Mouse (Mus musculus) midbrain, postnatal 0 days (tissue): ENCODE measurements at regions not wholly inside any gene's neighbourhood (a gene's known extent, or its start where the extent isn't known, plus 50 kb on each side); places are given as distances from the start of the nearest gene placed in this dataset.

ENCODE experiments used
- ATAC-seq: fragments of 200-750 bp; cut with Nextera tagmentation; 2 replicates; pipeline ENCODE4 v1.8.0; 2017; ENCODE audit warnings: moderate number of reproducible peaks, mild to moderate bottlenecking, moderate TSS enrichment, moderate library complexity; ENCODE audit not compliant: low FRiP score
- DNase-seq: peaks from one replicate; pipeline ENCODE4 v3.0.0-alpha.2; 2015; ENCODE audit warnings: low spot score
- H3K27ac ChIP-seq: fragments of 300-500 bp; sonication (generic); 2 replicates; pipeline ENCODE4 v1.5.1; 2014; ENCODE audit warnings: low read depth, mild to moderate bottlenecking, low read length, mixed read lengths
- H3K27me3 ChIP-seq: fragments of 300-500 bp; sonication (generic); 2 replicates; pipeline ENCODE4 v1.6.1; 2014; ENCODE audit warnings: low read length, control low read depth, mixed read lengths; ENCODE audit not compliant: insufficient read depth
- H3K36me3 ChIP-seq: fragments of 300-500 bp; sonication (generic); 2 replicates; pipeline ENCODE4 v1.6.1; 2014; ENCODE audit warnings: low read length, control low read depth, mixed read lengths; ENCODE audit not compliant: insufficient read depth
- H3K4me1 ChIP-seq: fragments of 300-500 bp; sonication (generic); 2 replicates; pipeline ENCODE4 v1.6.1; 2014; ENCODE audit warnings: mild to moderate bottlenecking, control low read depth, antibody characterized with exemption, low read length, mixed read lengths; ENCODE audit not compliant: insufficient read depth
- H3K4me2 ChIP-seq: fragments of 300-500 bp; sonication (generic); 2 replicates; pipeline ENCODE4 v1.6.1; 2014; ENCODE audit warnings: low read depth, mild to moderate bottlenecking, low read length, mixed read lengths; ENCODE audit not compliant: poor library complexity, severe bottlenecking
- H3K4me3 ChIP-seq: fragments of 300-500 bp; sonication (generic); 2 replicates; pipeline ENCODE4 v1.5.1; 2014; ENCODE audit warnings: low read depth, mild to moderate bottlenecking, low read length, moderate library complexity
- H3K9ac ChIP-seq: fragments of 300-500 bp; sonication (generic); replicated peaks from 2 replicates; pipeline ENCODE4 v1.6.1; 2014; ENCODE audit warnings: mild to moderate bottlenecking, low read length, moderate library complexity, mixed read lengths; ENCODE audit not compliant: poor library complexity, severe bottlenecking
- H3K9me3 ChIP-seq: fragments of 300-500 bp; sonication (generic); 2 replicates; pipeline ENCODE4 v1.6.1; 2016; ENCODE audit warnings: low read length, control low read depth
- CTCF ChIP-seq: IDR thresholded peaks from 2 replicates; pipeline ENCODE4 v1.5.1; 2016; ENCODE audit warnings: antibody characterized with exemption, mild to moderate bottlenecking
- WGBS: fragments of 180-500 bp; shearing (Covaris S2); extraction: QIAGEN DNeasy Blood & Tissue Kit; methylation state at CpG from one replicate; pipeline ENCODE4 v1.1.7; 2014; 5-methylcytosine and 5-hydroxymethylcytosine counted together

DNA sequence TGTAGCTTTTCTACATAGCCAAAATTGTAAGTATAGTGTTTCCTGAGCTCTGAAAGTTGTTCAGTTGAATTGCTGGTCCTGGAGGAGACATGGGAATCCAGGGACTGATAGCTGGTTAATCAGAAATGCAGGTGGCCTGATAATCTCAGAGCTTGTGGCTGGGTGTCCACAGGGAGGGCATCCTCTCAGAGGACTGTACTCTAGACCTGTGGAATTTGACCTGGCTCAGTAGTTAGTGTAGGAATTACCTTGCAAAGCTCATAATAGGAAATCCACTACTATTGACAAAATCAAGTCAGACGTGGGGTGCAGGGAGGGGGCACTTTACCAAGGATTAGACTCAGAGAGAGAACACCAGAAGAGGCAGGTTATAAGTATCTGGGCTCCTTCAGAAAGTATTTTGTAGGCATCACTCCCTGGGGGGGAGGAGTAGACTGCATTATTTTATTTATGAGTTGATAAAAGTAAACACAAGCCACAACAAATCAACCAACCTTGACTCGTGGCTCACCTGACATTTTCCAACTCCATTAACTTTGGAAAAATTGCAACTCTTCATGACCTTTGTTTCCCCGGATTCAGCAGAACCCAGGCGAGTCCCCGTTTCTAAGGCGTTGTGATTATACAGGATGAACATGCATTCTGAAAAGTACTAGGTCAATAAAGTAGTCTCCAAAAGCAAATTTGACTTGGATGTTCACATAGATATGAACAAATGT, 357.9 kb upstream of the Ddhd1 start:
- no peaks in the 10 kb centered on the region for H3K27me3 ChIP-seq
- H3K9ac ChIP-seq = no peak overlapping the region
- no peak overlapping the region for H3K4me2 ChIP-seq
- DNase-seq (no peak), ATAC-seq (no peak)
- H3K9me3 ChIP-seq = no peaks in the 10 kb centered on the region
- no peaks in the 10 kb centered on the region for H3K36me3 ChIP-seq
- no peak overlapping the region for H3K4me3 ChIP-seq
- H3K4me1 ChIP-seq = no peaks in the 10 kb centered on the region
- no peak for TF ChIP-seq CTCF
- whole genome bisulfite sequencing = 75% methylated on average over 6 of the region's 6 CpGs
- H3K27ac ChIP-seq = no peak overlapping the region

GRCm38 (mm10) chr14:46016701-46017106, 358.8 kb upstream of the Ddhd1 start:
- no peaks in the 10 kb centered on the region for H3K36me3 ChIP-seq
- 64% methylated on average over 4 of the region's 4 CpGs for WGBS
- H3K27me3 ChIP-seq = no peaks in the 10 kb centered on the region
- no peak overlapping the region for H3K9ac ChIP-seq
- no peak overlapping the region for H3K4me3 ChIP-seq
- no peaks in the 10 kb centered on the region for H3K4me1 ChIP-seq
- no peak overlapping the region for H3K27ac ChIP-seq
- TF ChIP-seq CTCF = no peak
- DNase-seq = no peak
- H3K4me2 ChIP-seq = no peak overlapping the region
- ATAC-seq = no peak
- H3K9me3 ChIP-seq = no peaks in the 10 kb centered on the region

- H3K27me3 ChIP-seq = no peaks in the 10 kb centered on the region
- no peak overlapping the region for H3K4me3 ChIP-seq
- H3K9ac ChIP-seq = no peak overlapping the region
- TF ChIP-seq CTCF = no peak
- H3K4me2 ChIP-seq = no peak overlapping the region
- no peaks in the 10 kb centered on the region for H3K36me3 ChIP-seq
- no peak overlapping the region for H3K27ac ChIP-seq
- no peaks in the 10 kb centered on the region for H3K9me3 ChIP-seq
- WGBS = 76% methylated on average over 3 of the region's 3 CpGs
- no peak for ATAC-seq
- DNase-seq = no peak
- H3K4me1 ChIP-seq = no peaks in the 10 kb centered on the region
Observed at GRCm38 (mm10) chr14:46017286-46017685, 359.3 kb upstream of the Ddhd1 start.

DNA sequence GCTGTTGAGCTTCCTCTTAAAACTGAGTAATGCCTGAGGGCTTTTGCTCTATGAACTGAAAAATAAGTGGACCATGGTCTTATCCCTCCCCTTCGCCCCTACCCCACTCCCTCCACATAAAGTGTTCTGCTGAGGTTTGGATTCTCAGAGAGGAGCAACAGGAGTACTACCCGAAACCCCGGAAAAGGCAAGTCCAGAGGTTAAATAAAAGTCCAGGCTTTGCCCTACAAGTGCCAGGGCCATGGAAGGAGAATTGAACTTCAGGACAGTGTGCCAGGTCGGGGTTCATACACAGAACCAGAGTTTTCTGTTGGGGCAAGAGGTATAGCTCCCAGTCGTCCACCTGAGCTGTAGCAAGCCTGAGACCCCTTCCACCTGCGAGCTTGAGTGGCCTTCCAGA, 360.0 kb upstream of the Ddhd1 start:
- H3K4me2 ChIP-seq = no peak overlapping the region
- DNase-seq (no peak), ATAC-seq (no peak)
- H3K27ac ChIP-seq = no peak overlapping the region
- TF ChIP-seq CTCF = no peak
- no peaks in the 10 kb centered on the region for H3K36me3 ChIP-seq
- no peaks in the 10 kb centered on the region for H3K27me3 ChIP-seq
- no peak overlapping the region for H3K4me3 ChIP-seq
- no peaks in the 10 kb centered on the region for H3K9me3 ChIP-seq
- 85% methylated on average over 6 of the region's 6 CpGs for WGBS
- no peak overlapping the region for H3K9ac ChIP-seq
- no peaks in the 10 kb centered on the region for H3K4me1 ChIP-seq

DNA sequence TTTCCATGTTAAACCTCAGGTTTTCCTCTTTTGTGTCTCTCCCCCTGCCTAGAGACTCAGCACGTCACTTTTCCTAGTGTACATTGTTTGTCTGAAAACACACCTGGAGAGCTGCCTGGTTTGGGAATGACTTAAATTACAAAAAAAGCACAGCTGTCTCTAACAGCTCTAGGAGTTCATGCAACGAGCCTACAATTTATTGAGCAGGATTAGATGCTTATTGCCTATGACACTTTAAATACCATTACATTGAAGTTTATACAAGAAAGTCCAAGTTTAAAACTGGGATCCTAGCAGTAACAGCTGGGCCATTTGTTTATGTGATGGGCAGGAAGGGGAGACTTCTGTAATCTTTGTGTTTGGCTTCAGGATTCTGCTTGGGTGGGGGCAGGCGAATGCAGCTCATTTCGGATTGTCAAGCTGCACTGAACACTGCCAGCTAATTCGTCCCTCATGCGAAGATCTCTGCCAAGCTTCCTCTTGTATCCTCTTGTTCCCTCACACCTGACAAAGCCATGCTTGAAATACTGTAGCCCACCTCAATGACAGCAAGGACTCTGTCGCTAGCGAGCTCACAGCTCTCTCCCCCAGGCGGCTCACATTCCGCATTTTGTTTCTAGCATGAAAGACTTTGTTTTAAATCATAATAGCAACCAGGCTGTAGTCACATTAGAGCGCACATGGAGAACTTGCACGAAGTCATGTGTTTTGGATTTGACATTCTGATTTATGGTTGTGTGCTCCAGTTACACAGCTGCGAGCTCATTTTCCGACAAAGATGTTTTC, 359.8 kb upstream of the Gm15217 start:
- H3K27ac ChIP-seq = no peak overlapping the region
- H3K9me3 ChIP-seq = no peaks in the 10 kb centered on the region
- no peaks in the 10 kb centered on the region for H3K27me3 ChIP-seq
- H3K4me1 ChIP-seq = no peaks in the 10 kb centered on the region
- no peak overlapping the region for H3K4me3 ChIP-seq
- no peaks in the 10 kb centered on the region for H3K36me3 ChIP-seq
- 68% methylated on average over 14 of the region's 14 CpGs for WGBS
- H3K9ac ChIP-seq = no peak overlapping the region
- ATAC-seq = no peak
- H3K4me2 ChIP-seq = no peak overlapping the region
- peak; percentile 28 for DNase-seq
- no peak for TF ChIP-seq CTCF

GRCm38 (mm10) chr14:46034301-46034700, 344.9 kb upstream of the Gm15217 start:
- H3K27me3 ChIP-seq = no peaks in the 10 kb centered on the region
- no peak overlapping the region for H3K4me2 ChIP-seq
- no peak for ATAC-seq
- no peak for TF ChIP-seq CTCF
- WGBS = 90% methylated on average over 8 of the region's 8 CpGs
- no peaks in the 10 kb centered on the region for H3K4me1 ChIP-seq
- no peak overlapping the region for H3K27ac ChIP-seq
- H3K4me3 ChIP-seq = no peak overlapping the region
- no peaks in the 10 kb centered on the region for H3K36me3 ChIP-seq
- no peak for DNase-seq
- no peaks in the 10 kb centered on the region for H3K9me3 ChIP-seq
- no peak overlapping the region for H3K9ac ChIP-seq
